Mouse (Mus musculus): ENCODE results near the gene Pcdh8. TPM values are rescaled to one million over a fixed set of nuclear protein-coding genes. Genes with fewer than 3 reads are reported as not detected.
A peak's percentile ranks its signal among the peaks of the same experiment; 100 is the strongest.

Gene Pcdh8
- polyA plus RNA-seq, 1 experiment from 2014 or later: 64.5 TPM

DNA sequence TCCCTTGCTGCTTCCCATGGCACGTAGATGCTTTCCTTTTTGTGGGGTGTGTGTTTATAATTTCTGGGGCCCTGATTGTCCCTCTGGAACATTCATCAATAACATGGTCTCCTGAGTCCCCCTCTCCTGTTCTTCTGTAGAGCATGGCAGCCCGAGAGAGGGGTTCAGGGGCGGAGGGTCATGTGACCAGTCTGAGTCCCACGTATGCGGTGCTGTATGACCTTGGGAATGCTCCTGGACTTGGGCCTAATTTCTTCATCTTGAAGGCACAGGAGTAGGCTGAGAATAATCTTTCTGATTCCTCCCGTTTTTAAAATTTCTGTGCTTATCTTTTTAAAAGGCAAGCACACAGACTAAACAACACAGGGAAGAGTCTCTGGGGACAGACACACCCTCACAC, 37.6 kb downstream of the Pcdh8 start:
- no peak overlapping the region for H3K27ac ChIP-seq (ENCODE audit: low read length)
- no peaks in the 10 kb centered on the region for H3K27me3 ChIP-seq (ENCODE audit: control insufficient read depth, insufficient read depth, low read depth, low read length)
- H3K9me3 ChIP-seq (replicated peaks; ENCODE audit: control insufficient read depth, low read length, poor library complexity, severe bottlenecking): no peaks in the 10 kb centered on the region
- H3K4me2 ChIP-seq (ENCODE audit: low read length): no peak overlapping the region
- no peak overlapping the region for H3K4me3 ChIP-seq (ENCODE audit: low read depth, low read length)
- no peak for ATAC-seq
- H3K36me3 ChIP-seq (ENCODE audit: control insufficient read depth, insufficient read depth, low read length): no peaks in the 10 kb centered on the region
- peaks cover 2% of the 10 kb centered on the region; the same call in 1 of the 2 replicates for H3K4me1 ChIP-seq (ENCODE audit: control insufficient read depth, insufficient read depth, low read length)
- H3K9ac ChIP-seq (ENCODE audit: low read depth, low read length): no peak overlapping the region
- WGBS: 78% methylated on average over 6 of the region's 6 CpGs

GRCm38 (mm10) chr14:79728811-79729210, 42.3 kb downstream of the Pcdh8 start:
- peaks cover 11% of the 10 kb centered on the region for H3K4me1 ChIP-seq (ENCODE audit: control insufficient read depth, insufficient read depth, low read length)
- H3K4me3 ChIP-seq (ENCODE audit: low read depth, low read length): no peak overlapping the region
- no peaks in the 10 kb centered on the region for H3K27me3 ChIP-seq (ENCODE audit: control insufficient read depth, insufficient read depth, low read depth, low read length)
- no peak for ATAC-seq
- no peak overlapping the region for H3K27ac ChIP-seq (ENCODE audit: low read length)
- H3K4me2 ChIP-seq (ENCODE audit: low read length): no peak overlapping the region
- H3K9me3 ChIP-seq (replicated peaks; ENCODE audit: control insufficient read depth, low read length, poor library complexity, severe bottlenecking): no peaks in the 10 kb centered on the region
- no peaks in the 10 kb centered on the region for H3K36me3 ChIP-seq (ENCODE audit: control insufficient read depth, insufficient read depth, low read length)
- 75% methylated on average over 6 of the region's 6 CpGs for WGBS
- H3K9ac ChIP-seq (ENCODE audit: low read depth, low read length): no peak overlapping the region

DNA sequence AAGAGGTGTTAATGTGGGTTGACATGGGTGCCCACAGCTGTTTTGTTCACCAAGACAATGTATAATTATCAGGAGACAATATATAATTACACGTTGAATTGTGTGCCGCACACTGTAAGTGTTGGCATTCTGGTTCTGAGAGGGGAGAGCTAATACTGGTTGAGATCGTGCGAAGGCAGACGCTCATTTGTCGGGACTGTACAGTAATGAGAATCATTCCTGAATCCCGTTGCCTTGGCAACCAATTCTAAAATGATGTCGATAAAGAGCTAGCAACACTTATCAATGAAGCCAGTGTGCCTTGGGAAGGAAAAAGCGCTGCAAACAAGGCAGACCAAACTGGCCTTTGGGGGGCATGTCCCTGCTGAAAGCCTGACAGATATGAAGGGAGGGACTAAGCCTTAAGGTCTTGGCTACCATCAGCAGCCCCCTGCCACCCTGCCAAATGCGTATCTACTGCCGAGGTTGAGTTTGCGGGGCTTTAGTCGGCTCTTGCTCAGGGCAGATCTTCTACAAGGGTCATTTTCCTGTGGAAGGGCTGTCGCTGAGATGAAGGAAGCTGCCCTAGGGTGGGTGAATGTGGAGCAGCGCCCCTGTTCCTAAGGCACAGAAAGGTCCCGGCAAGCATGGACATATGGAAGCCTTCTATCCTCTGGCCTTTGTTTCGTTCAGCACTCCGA, 47.0 kb downstream of the Pcdh8 start:
- H3K9ac ChIP-seq (ENCODE audit: low read depth, low read length): peak overlapping the region; percentile 27; the same call in 1 of the 2 replicates
- peak; percentile 94 for ATAC-seq
- peaks cover 30% of the 10 kb centered on the region for H3K4me1 ChIP-seq (ENCODE audit: control insufficient read depth, insufficient read depth, low read length)
- H3K36me3 ChIP-seq (ENCODE audit: control insufficient read depth, insufficient read depth, low read length): no peaks in the 10 kb centered on the region
- no peaks in the 10 kb centered on the region for H3K27me3 ChIP-seq (ENCODE audit: control insufficient read depth, insufficient read depth, low read depth, low read length)
- no peaks in the 10 kb centered on the region for H3K9me3 ChIP-seq (replicated peaks; ENCODE audit: control insufficient read depth, low read length, poor library complexity, severe bottlenecking)
- 38% methylated on average over 18 of the region's 18 CpGs for WGBS
- H3K4me2 ChIP-seq (ENCODE audit: low read length): peak overlapping the region; percentile 28
- H3K4me3 ChIP-seq (ENCODE audit: low read depth, low read length): no peak overlapping the region
- H3K27ac ChIP-seq (ENCODE audit: low read length): peak overlapping the region; percentile 81

DNA sequence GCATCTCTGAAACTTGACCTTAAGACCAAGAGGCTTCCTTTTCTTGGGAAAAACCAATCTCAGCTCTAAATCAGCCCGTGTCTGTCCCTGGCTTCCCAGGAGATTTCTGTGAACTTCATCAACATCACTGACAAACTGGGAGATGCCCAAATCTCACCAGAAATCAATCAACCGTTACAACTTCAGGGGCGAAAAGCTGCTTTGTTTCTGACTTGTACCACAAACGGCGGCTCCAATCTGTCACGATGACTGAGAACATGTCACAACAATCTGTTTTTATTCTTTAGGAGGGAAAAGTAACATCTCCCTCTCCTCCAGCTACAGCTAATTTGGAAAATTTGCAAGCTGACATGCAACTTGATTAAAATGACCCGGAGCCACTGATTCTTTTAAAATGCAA, 48.9 kb downstream of the Pcdh8 start:
- no peak for ATAC-seq
- H3K4me3 ChIP-seq (ENCODE audit: low read depth, low read length): no peak overlapping the region
- no peaks in the 10 kb centered on the region for H3K9me3 ChIP-seq (replicated peaks; ENCODE audit: control insufficient read depth, low read length, poor library complexity, severe bottlenecking)
- H3K4me2 ChIP-seq (ENCODE audit: low read length): no peak overlapping the region
- H3K36me3 ChIP-seq (ENCODE audit: control insufficient read depth, insufficient read depth, low read length): no peaks in the 10 kb centered on the region
- no peak overlapping the region for H3K9ac ChIP-seq (ENCODE audit: low read depth, low read length)
- no peaks in the 10 kb centered on the region for H3K27me3 ChIP-seq (ENCODE audit: control insufficient read depth, insufficient read depth, low read depth, low read length)
- WGBS: 57% methylated on average over 7 of the region's 7 CpGs
- H3K27ac ChIP-seq (ENCODE audit: low read length): no peak overlapping the region
- H3K4me1 ChIP-seq (ENCODE audit: control insufficient read depth, insufficient read depth, low read length): peaks cover 32% of the 10 kb centered on the region

MicroRNAs within 50 kb of the gene (microRNA counts, 519-probe panel; counts per million panel counts)
- microRNA mmu-miR-759: 1,929 counts per million, percentile 44 among the panel's probes with 10 or more counts

Small RNA genes within 50 kb of the gene (microRNA-seq; reads per million reads assigned to microRNA genes)
- not detected for gene Mir759

Other genes with a start within 250 kb of the Pcdh8 start
- gene Sugt1, start 183.6 kb downstream of the Pcdh8 start, polyA plus RNA-seq (2015; fragmentation: Nextera tagmentation; extraction: Ambion mirVana): 106 and 110 TPM in 2 replicates
- gene Cnmd, start 109.1 kb downstream of the Pcdh8 start, polyA plus RNA-seq (2015; fragmentation: Nextera tagmentation; extraction: Ambion mirVana): 2.0 and 3.3 TPM in 2 replicates
- gene Olfm4, start 212.8 kb upstream of the Pcdh8 start, polyA plus RNA-seq (2015; fragmentation: Nextera tagmentation; extraction: Ambion mirVana): 1.0 and 1.6 TPM in 2 replicates

All from midbrain, embryonic 16.5 days (tissue).